Mouse (Mus musculus) midbrain, postnatal 0 days (tissue): ENCODE data around the gene Ptpre. TPM values are rescaled to one million over a fixed set of nuclear protein-coding genes. Genes with fewer than 3 reads are reported as not detected.

Experiments used
- ATAC-seq: fragments of 200-750 bp; cut with Nextera tagmentation; 2 replicates; pipeline ENCODE4 v1.8.0; 2017; ENCODE audit warnings: moderate number of reproducible peaks, mild to moderate bottlenecking, moderate TSS enrichment, moderate library complexity; ENCODE audit not compliant: low FRiP score
- DNase-seq: peaks from one replicate; pipeline ENCODE4 v3.0.0-alpha.2; 2015; ENCODE audit warnings: low spot score
- H3K27ac ChIP-seq: fragments of 300-500 bp; sonication (generic); 2 replicates; pipeline ENCODE4 v1.5.1; 2014; ENCODE audit warnings: low read depth, mild to moderate bottlenecking, low read length, mixed read lengths
- H3K27me3 ChIP-seq: fragments of 300-500 bp; sonication (generic); 2 replicates; pipeline ENCODE4 v1.6.1; 2014; ENCODE audit warnings: low read length, control low read depth, mixed read lengths; ENCODE audit not compliant: insufficient read depth
- H3K36me3 ChIP-seq: fragments of 300-500 bp; sonication (generic); 2 replicates; pipeline ENCODE4 v1.6.1; 2014; ENCODE audit warnings: low read length, control low read depth, mixed read lengths; ENCODE audit not compliant: insufficient read depth
- H3K4me1 ChIP-seq: fragments of 300-500 bp; sonication (generic); 2 replicates; pipeline ENCODE4 v1.6.1; 2014; ENCODE audit warnings: mild to moderate bottlenecking, control low read depth, antibody characterized with exemption, low read length, mixed read lengths; ENCODE audit not compliant: insufficient read depth
- H3K4me2 ChIP-seq: fragments of 300-500 bp; sonication (generic); 2 replicates; pipeline ENCODE4 v1.6.1; 2014; ENCODE audit warnings: low read depth, mild to moderate bottlenecking, low read length, mixed read lengths; ENCODE audit not compliant: poor library complexity, severe bottlenecking
- H3K4me3 ChIP-seq: fragments of 300-500 bp; sonication (generic); 2 replicates; pipeline ENCODE4 v1.5.1; 2014; ENCODE audit warnings: low read depth, mild to moderate bottlenecking, low read length, moderate library complexity
- H3K9ac ChIP-seq: fragments of 300-500 bp; sonication (generic); replicated peaks from 2 replicates; pipeline ENCODE4 v1.6.1; 2014; ENCODE audit warnings: mild to moderate bottlenecking, low read length, moderate library complexity, mixed read lengths; ENCODE audit not compliant: poor library complexity, severe bottlenecking
- H3K9me3 ChIP-seq: fragments of 300-500 bp; sonication (generic); 2 replicates; pipeline ENCODE4 v1.6.1; 2016; ENCODE audit warnings: low read length, control low read depth
- CTCF ChIP-seq: IDR thresholded peaks from 2 replicates; pipeline ENCODE4 v1.5.1; 2016; ENCODE audit warnings: antibody characterized with exemption, mild to moderate bottlenecking
- WGBS: fragments of 180-500 bp; shearing (Covaris S2); extraction: QIAGEN DNeasy Blood & Tissue Kit; methylation state at CpG from one replicate; pipeline ENCODE4 v1.1.7; 2014; 5-methylcytosine and 5-hydroxymethylcytosine counted together
- polyA plus RNA-seq: library from polyadenylated mRNA; unstranded; fragments of >200 nt; fragmentation: Nextera tagmentation; extraction: Ambion mirVana; gene quantifications from 2 replicates; pipeline ENCODE4 v1.2.1, GENCODE M21; 2015
- total RNA-seq: library from RNA; depleted of rRNA; stranded (reverse); fragments of >200 nt; gene quantifications from 2 replicates; pipeline ENCODE4 v1.2.3, GENCODE M21; 2014

Gene Ptpre
- total and polyA plus RNA-seq, 2 experiments from 2014 or later = 9.2 to 14.6 TPM

GRCm38 (mm10) chr7:135703600-135704148, 166.4 kb downstream of the Ptpre start:
- DNase-seq (no peak), ATAC-seq (no peak)
- Histone ChIP-seq H3K9me3 (no peaks in the 10 kb centered on the region), H3K27me3 (no peaks in the 10 kb centered on the region), H3K4me3 (no peak overlapping the region), H3K4me1 (no peaks in the 10 kb centered on the region), H3K27ac (no peak overlapping the region), H3K36me3 (no peaks in the 10 kb centered on the region), H3K9ac (no peak overlapping the region), H3K4me2 (no peak overlapping the region)
- WGBS = 94% methylated on average over 9 of the region's 9 CpGs
- TF ChIP-seq CTCF = no peak

GRCm38 (mm10) chr7:135704251-135704650, 167.0 kb downstream of the Ptpre start:
- H3K9me3 ChIP-seq = no peaks in the 10 kb centered on the region
- no peaks in the 10 kb centered on the region for H3K27me3 ChIP-seq
- H3K4me3 ChIP-seq = no peak overlapping the region
- no peak for ATAC-seq
- no peaks in the 10 kb centered on the region for H3K4me1 ChIP-seq
- H3K36me3 ChIP-seq = no peaks in the 10 kb centered on the region
- no peak for DNase-seq
- 83% methylated on average over 8 of the region's 8 CpGs for WGBS
- no peak for TF ChIP-seq CTCF
- no peak overlapping the region for H3K27ac ChIP-seq
- H3K4me2 ChIP-seq = no peak overlapping the region
- no peak overlapping the region for H3K9ac ChIP-seq

GRCm38 (mm10) chr7:135705083-135705482, 167.8 kb downstream of the Ptpre start:
- DNase-seq (no peak), ATAC-seq (no peak)
- no peak overlapping the region for H3K9ac ChIP-seq
- 100% methylated on average over 1 of the region's 1 CpGs for WGBS
- no peaks in the 10 kb centered on the region for H3K27me3 ChIP-seq
- no peak overlapping the region for H3K4me3 ChIP-seq
- TF ChIP-seq CTCF = no peak
- no peak overlapping the region for H3K27ac ChIP-seq
- H3K4me1 ChIP-seq = no peaks in the 10 kb centered on the region
- no peaks in the 10 kb centered on the region for H3K36me3 ChIP-seq
- H3K9me3 ChIP-seq = no peaks in the 10 kb centered on the region
- no peak overlapping the region for H3K4me2 ChIP-seq

- 90% methylated on average over 6 of the region's 6 CpGs for WGBS
- H3K9me3 ChIP-seq = no peaks in the 10 kb centered on the region
- no peak for ATAC-seq
Observed at GRCm38 (mm10) chr7:135705753-135706152, 168.5 kb downstream of the Ptpre start.

GRCm38 (mm10) chr7:135710702-135711101, 173.4 kb downstream of the Ptpre start:
- H3K4me2 ChIP-seq = no peak overlapping the region
- no peaks in the 10 kb centered on the region for H3K36me3 ChIP-seq
- no peak for TF ChIP-seq CTCF
- ATAC-seq (no peak), DNase-seq (no peak)
- no peaks in the 10 kb centered on the region for H3K9me3 ChIP-seq
- no peak overlapping the region for H3K4me3 ChIP-seq
- H3K27me3 ChIP-seq = no peaks in the 10 kb centered on the region
- no peaks in the 10 kb centered on the region for H3K4me1 ChIP-seq
- H3K27ac ChIP-seq = no peak overlapping the region
- no peak overlapping the region for H3K9ac ChIP-seq
- 76% methylated on average over 2 of the region's 2 CpGs for WGBS

More at GRCm38 (mm10) chr7:135705753-135706152, 168.5 kb downstream of the Ptpre start:
- no peak for DNase-seq
- no peak for TF ChIP-seq CTCF
- Histone ChIP-seq H3K4me2 (no peak overlapping the region), H3K4me3 (no peak overlapping the region), H3K27ac (no peak overlapping the region), H3K27me3 (no peaks in the 10 kb centered on the region), H3K4me1 (no peaks in the 10 kb centered on the region), H3K9ac (no peak overlapping the region), H3K36me3 (no peaks in the 10 kb centered on the region)

- TF ChIP-seq CTCF = no peak
- Histone ChIP-seq H3K27ac (no peak overlapping the region), H3K9me3 (no peaks in the 10 kb centered on the region), H3K27me3 (no peaks in the 10 kb centered on the region), H3K9ac (no peak overlapping the region), H3K4me3 (no peak overlapping the region), H3K4me2 (no peak overlapping the region), H3K36me3 (no peaks in the 10 kb centered on the region), H3K4me1 (no peaks in the 10 kb centered on the region)
- ATAC-seq (no peak), DNase-seq (no peak)
- WGBS = 86% methylated on average over 1 of the region's 1 CpGs
Observed at GRCm38 (mm10) chr7:135712534-135712933, 175.3 kb downstream of the Ptpre start.
